Mouse (Mus musculus): ENCODE measurements around the gene L3mbtl1.

L3mbtl1 gene

DNA sequence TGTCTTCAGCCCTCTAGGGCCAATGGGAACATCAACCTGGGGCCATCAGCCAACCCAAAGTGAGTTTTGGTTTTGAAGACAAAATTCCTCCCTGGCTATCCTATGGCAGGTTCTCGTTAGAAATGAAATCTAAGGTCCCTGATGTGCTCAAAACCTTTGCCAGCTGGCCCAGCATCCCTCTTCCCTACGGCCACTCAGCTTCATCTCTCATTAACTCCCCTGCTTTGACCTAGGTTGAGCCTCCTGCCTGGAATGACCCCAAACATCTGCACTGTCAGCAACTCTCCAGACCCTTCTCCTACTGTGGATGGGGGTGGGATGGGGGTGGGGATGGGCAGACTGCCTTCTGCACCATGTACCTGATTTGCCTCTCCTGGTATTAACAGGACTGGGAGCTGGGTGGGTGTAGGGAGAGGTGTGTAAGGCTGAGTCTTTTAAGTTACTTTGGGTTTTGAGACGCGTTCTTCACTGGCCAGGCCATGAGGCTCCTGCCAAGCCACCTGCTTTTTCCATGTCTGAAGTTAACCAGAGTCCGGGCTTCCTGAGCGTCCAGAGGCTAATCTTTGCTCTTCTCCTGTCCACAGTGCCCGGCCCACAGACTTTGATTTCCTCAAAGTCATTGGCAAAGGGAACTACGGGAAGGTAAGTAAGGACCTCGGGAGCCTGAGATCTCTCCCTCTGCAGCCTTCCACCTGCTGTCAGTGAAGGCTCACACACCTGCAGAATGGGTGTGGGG, 50.8 kb downstream of the L3mbtl1 start:
- in situ Hi-C loops (cut with MboI, MseI): no loop called here

DNA sequence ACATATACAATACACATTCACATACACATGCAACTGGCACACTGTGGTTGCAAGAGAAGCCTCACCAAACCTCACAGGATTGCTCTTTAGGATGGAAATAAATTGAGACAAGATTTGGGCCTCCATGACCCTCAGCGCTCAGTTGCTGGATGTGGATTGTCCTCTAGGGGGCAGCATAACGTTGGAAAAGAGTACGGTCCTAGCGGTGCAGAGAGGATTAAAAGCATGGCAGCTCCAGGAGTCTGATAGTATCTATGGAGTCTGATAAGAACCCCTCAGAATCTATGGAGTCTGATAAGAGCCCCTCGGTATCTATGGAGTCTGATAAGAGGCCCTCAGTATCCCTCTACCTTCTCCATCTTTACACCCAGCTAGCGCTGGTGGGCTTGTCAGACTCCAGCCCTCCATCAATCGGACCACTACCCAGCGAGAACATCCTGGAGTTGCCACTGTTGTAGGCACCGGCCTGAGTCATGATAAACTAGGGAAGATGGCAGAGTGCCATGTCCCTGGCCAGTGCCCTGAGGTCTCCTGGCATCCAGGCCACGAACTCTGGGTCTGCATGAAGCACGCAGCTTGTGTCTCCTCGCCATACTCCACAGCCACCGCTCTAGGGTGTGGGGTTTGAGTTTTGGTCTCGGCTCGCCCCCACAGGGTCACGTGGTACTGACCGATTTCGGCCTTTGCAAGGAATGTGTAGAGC, 55.4 kb downstream of the L3mbtl1 start:
- in situ Hi-C loops (cut with MboI, MseI): no loop called here

DNA sequence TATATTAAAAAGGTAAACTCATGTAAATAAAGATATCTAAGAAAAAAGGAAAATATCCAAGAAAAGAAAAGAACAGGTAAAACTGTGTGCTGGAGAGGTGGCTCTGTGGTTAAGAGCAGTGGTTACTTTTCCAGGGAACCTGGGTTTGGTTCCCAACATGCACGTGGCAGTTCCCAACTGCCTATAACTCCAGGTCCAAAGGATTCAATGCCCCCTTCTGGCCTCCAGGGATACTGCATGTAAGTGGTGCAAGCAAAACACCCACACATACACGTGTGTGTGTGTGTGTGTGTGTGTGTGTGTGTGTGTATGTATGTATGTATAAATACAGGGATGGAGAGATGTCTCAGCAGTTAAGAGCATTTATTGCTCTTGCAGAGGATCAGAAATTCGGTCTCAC, 56.5 kb downstream of the L3mbtl1 start:
- in situ Hi-C loops (cut with MboI, MseI): no loop called here

DNA sequence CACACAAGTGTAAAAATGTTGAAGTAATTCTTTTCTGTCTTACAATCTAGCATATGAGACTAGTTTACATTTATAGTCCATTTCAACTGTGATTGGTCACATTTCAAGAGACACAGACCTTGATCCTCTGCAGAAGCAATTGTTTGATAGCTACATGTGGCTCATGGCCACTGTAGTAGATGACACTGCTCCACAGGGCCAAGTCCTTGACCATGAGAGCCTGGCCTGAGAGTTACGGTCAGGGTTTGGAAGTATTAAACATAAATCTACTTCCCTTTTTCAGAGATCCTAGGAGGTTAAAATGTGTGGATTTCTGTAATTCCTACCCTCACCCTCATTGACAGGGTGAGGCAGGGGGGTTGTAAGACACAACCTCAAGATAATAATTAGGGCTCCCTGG, 57.8 kb downstream of the L3mbtl1 start:
- in situ Hi-C loops (cut with MboI, MseI): no loop called here

DNA sequence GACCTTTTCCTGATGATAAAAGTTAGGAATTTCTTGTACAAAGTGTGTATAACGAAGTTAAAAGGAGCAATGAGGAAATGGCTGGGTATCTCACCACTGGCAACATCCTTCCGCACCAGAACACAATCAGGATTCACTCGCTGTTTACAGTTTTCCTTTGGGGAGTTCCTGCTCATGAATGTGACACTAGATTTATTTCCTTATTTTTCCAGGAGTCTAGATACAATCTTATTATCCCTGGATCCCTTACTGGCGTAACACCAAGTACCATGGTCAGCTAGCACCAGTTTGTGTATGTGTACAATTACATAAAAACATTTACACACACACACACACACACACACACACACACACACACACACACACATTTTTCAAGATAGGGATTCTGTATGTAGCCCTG, 64.0 kb downstream of the L3mbtl1 start:
- in situ Hi-C loops (cut with MboI, MseI): no loop called here

DNA sequence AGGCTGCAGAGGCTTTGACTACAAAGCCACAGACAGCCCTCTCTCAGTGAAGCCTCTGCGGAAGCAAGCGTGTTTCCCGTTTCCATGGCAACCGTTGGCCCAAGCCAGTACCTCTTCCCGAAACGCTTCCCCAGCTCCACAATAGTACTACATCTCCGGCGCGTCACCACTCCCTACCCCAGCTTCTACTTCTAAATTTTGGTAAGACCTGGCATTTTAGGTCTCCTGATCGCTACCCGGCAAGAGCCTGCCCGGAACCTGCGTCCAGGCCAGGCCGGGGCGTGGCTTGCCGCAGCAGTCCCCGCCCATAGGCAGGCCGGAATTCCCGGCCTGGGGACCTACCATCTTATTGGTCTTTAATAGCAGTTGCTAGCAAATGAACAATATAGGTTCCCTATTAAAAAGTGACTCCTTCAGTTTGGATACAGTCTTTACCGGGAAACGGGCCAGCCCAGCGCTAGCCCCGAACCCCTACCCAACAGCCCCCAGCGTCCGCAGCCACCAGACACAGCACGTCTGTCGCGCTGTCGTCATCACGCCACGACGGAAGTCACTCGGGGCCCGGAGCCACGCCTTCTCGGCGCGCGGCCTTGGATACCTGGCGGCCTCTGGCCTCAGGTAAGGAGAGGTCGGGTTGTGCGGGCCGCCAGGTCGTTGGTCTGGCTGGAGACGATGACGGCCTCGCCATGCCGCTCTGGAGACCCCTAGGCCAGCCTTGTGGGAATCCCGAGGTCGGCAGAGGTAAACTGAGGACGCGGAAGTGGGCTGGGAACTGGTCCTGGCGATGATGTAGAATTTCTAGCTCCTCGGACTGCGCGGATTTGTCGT, 73.9 kb downstream of the L3mbtl1 start, which contains the start of gene Ift52:
TSS of gene Ift52 (plus strand) at position 439 of the 828 bp plus-strand sequence.
- in situ Hi-C loops (cut with MboI, MseI): no loop called here

All from regulatory T cell (primary cell).